Mouse (Mus musculus) small intestine, adult 2 months (tissue): Measurements from ENCODE around the gene Triobp. TPM values are rescaled to one million over a fixed set of nuclear protein-coding genes. Genes with fewer than 3 reads are reported as not detected.
"Not testable (repeated sequence)": the region's sequence is repeated elsewhere in the genome, so short reads cannot be mapped to it uniquely, and the experiment has no call there.

Experiments
- H3K27ac ChIP-seq: fragments of 200-500 bp; 2 replicates; pipeline ENCODE4 v1.5.1; 2012; ENCODE audit warnings: low read depth, low read length, control low read depth, inconsistent platforms; ENCODE audit not compliant: insufficient read depth
- H3K27me3 ChIP-seq: fragments of 200-500 bp; 2 replicates; pipeline ENCODE4 v1.6.1; 2012; ENCODE audit warnings: mild to moderate bottlenecking, moderate library complexity, low read length, inconsistent platforms; ENCODE audit not compliant: control insufficient read depth, insufficient read depth
- H3K36me3 ChIP-seq: fragments of 200-500 bp; 2 replicates; pipeline ENCODE4 v1.6.1; 2012; ENCODE audit warnings: mild to moderate bottlenecking, low read length, control low read depth, inconsistent platforms; ENCODE audit not compliant: control insufficient read depth, insufficient read depth
- H3K4me1 ChIP-seq: fragments of 200-500 bp; 2 replicates; pipeline ENCODE4 v1.6.1; 2012; ENCODE audit warnings: low read length, inconsistent platforms, mixed read lengths; ENCODE audit not compliant: control insufficient read depth, insufficient read depth, insufficient read length
- H3K4me3 ChIP-seq: fragments of 200-500 bp; 2 replicates; pipeline ENCODE4 v1.5.1; 2012; ENCODE audit warnings: low read depth, mild to moderate bottlenecking, control low read depth, inconsistent platforms, low read length, moderate library complexity
- CTCF ChIP-seq: fragments of 200-500 bp; IDR thresholded peaks from 2 replicates; pipeline ENCODE4 v1.5.1; 2012; ENCODE audit warnings: low read depth, mild to moderate bottlenecking, control low read depth, inconsistent platforms, low read length, moderate library complexity, mixed read lengths; ENCODE audit not compliant: insufficient replicate concordance, insufficient read length; ENCODE audit errors: extremely low read depth
- POLR2A ChIP-seq: fragments of 200-500 bp; IDR thresholded peaks from 2 replicates; pipeline ENCODE4 v1.6.1; 2012; ENCODE audit warnings: low read depth, mild to moderate bottlenecking, control low read depth, inconsistent platforms, low read length, moderate library complexity
- WGBS: fragments of 180-500 bp; shearing (Covaris S2); methylation state at CpG from one replicate; pipeline ENCODE4 v1.1.7; 2018; 5-methylcytosine and 5-hydroxymethylcytosine counted together
- polyA plus RNA-seq: library from polyadenylated mRNA; depleted of rRNA; stranded (reverse); fragments of >200 nt; gene quantifications from 2 replicates; pipeline ENCODE4 v1.2.3, GENCODE M21; 2012

Triobp gene
- polyA plus RNA-seq, 1 experiment = 123 TPM

GRCm38 (mm10) chr15:79001559-79001958, 54.0 kb downstream of the Triobp start:
- Histone ChIP-seq H3K27ac (no peak overlapping the region), H3K36me3 (peaks cover 77% of the 10 kb centered on the region), H3K4me3 (no peak overlapping the region), H3K4me1 (no peaks in the 10 kb centered on the region; the same call in 1 of the 2 replicates), H3K27me3 (no peaks in the 10 kb centered on the region)
- 94% methylated on average over 5 of the region's 5 CpGs for WGBS
- TF ChIP-seq CTCF = no peak
- no peak for TF ChIP-seq POLR2A

GRCm38 (mm10) chr15:79002036-79002435, 54.5 kb downstream of the Triobp start:
- Histone ChIP-seq H3K36me3 (peaks cover 78% of the 10 kb centered on the region), H3K4me1 (no peaks in the 10 kb centered on the region), H3K27me3 (no peaks in the 10 kb centered on the region), H3K4me3 (no peak overlapping the region), H3K27ac (no peak overlapping the region)
- WGBS = 73% methylated on average over 19 of the region's 19 CpGs
- TF ChIP-seq POLR2A (no peak), CTCF (no peak)

- H3K27ac ChIP-seq = no peak overlapping the region
- 88% methylated on average over 3 of the region's 3 CpGs for WGBS
- no peak overlapping the region for H3K4me3 ChIP-seq
- H3K27me3 ChIP-seq = no peaks in the 10 kb centered on the region
- no peak for TF ChIP-seq POLR2A
- H3K4me1 ChIP-seq = no peaks in the 10 kb centered on the region
- H3K36me3 ChIP-seq = peaks cover 78% of the 10 kb centered on the region
These were observed 55.6 kb downstream of the Triobp start for GRCm38 (mm10) chr15:79003079-79003478.

DNA sequence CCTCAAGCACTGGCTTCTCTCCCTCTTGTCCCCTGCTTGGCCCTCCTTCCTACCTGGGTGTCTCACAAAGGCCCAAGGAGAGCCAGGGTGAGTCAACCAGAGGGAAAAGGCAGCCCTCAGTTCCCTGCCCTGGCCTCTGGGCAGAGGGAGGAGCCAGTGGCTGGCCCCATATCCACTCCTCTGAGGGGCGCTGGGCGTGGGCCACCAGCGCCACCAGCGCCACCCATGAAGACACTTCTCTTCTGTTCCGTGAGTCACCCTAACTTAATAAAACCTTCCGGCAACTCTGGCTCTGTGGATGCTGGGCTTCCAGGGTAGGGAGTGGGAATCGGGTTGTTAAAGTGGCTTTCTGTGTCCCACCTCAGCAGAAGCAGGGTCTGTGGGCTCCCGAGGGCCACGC, 58.1 kb downstream of the Triobp start:
- Histone ChIP-seq H3K4me3 (no peak overlapping the region), H3K4me1 (no peaks in the 10 kb centered on the region), H3K27ac (no peak overlapping the region), H3K27me3 (no peaks in the 10 kb centered on the region), H3K36me3 (peaks cover 60% of the 10 kb centered on the region)
- 88% methylated on average over 9 of the region's 9 CpGs for WGBS
- no peak for TF ChIP-seq POLR2A
- TF ChIP-seq CTCF = no peak

DNA sequence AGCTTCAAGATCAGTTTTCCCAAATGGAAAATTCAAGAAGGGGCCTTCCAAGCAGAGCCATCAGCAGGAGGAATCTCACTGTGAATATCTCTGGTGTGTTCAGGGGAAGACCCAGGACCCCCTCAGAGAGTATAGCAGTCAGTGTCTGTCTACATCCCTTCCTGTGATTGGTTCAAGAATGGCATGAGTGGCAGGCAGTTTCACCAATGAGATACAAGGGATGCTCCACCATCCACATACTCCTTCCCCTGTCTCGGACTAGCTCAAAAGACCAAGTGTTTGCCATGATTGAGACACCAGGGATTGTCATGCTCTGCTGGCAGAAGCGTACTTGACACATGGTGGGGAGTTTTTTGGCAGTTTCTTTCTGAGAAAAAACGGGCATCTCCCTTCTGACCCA, 59.1 kb downstream of the Triobp start:
- Histone ChIP-seq H3K36me3 (peaks cover 50% of the 10 kb centered on the region), H3K27me3 (no peaks in the 10 kb centered on the region), H3K27ac (no peak overlapping the region), H3K4me1 (no peaks in the 10 kb centered on the region), H3K4me3 (no peak overlapping the region)
- no peak for TF ChIP-seq POLR2A
- TF ChIP-seq CTCF = no peak
- WGBS = 76% methylated on average over 3 of the region's 3 CpGs

DNA sequence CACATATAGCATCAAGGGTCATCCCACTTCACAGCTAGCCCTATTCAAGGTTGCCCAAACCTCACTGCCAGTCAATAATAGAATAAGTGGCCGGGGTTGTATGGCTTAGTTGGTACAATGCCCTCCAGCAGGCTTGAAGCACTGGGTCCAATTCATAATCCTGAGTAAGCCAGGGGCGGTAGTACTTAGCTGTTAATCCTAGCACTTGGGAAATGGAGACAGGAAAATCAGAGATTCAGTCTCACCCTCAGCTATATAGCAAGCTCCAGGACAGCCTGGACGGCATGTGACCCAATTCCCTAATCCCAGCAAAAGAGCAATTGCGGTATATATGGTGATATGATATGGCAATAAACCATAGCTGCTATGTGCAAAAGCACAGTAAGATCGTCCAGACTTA, 59.5 kb downstream of the Triobp start:
- WGBS = 90% methylated on average over 5 of the region's 5 CpGs
- Histone ChIP-seq H3K27ac (no peak overlapping the region), H3K27me3 (no peaks in the 10 kb centered on the region), H3K4me3 (no peak overlapping the region), H3K36me3 (peaks cover 45% of the 10 kb centered on the region), H3K4me1 (no peaks in the 10 kb centered on the region)
- TF ChIP-seq POLR2A (no peak), CTCF (no peak)

- peaks cover 39% of the 10 kb centered on the region for H3K36me3 ChIP-seq
- 82% methylated on average over 6 of the region's 6 CpGs for WGBS
- not testable (repeated sequence) for H3K4me1 ChIP-seq, H3K27ac ChIP-seq, H3K27me3 ChIP-seq, H3K4me3 ChIP-seq
These were observed 60.3 kb downstream of the Triobp start for GRCm38 (mm10) chr15:79007836-79008235.

DNA sequence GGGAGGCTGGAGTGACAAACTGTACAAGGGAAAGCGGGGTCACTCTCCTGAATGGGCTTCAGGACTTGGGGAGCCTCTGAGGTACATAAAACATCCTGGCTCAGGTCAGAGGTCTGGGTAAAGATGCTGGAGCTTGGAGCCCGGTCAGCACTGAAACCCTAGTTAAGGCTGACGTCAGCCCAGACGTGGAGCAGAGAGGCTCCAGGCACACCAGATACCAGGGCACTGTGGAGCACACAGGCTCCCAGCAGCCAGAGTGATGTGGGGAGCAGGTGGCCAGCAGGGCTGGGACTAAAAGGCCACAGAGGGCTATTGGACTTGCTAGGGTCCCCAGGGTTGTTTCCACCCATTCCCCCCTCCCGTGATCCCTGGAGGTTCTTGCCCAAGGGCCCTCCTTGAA, 62.2 kb downstream of the Triobp start:
- TF ChIP-seq CTCF (no peak), POLR2A (no peak)
- Histone ChIP-seq H3K27me3 (no peaks in the 10 kb centered on the region), H3K4me1 (no peaks in the 10 kb centered on the region), H3K27ac (no peak overlapping the region), H3K36me3 (peaks cover 20% of the 10 kb centered on the region), H3K4me3 (no peak overlapping the region)
- WGBS = 80% methylated on average over 5 of the region's 5 CpGs
